In genomic region chr11:103015881-103016825, GRCm38 (mm10) we compare ENCODE assay signal across 8 mouse cellular contexts. TPM values are rescaled to one million over a fixed set of nuclear protein-coding genes. Genes with fewer than 3 reads are reported as not detected.
DNase-seq lines count a peak whose midpoint lies in the region; ATAC-seq and TF ChIP-seq lines count a peak whose summit lies in the region.

No protein-coding gene starts in this region.

- H3K27me3 ChIP-seq in heart, embryonic 15.5 days = no peaks in the 10 kb centered on the region
- H3K27me3 ChIP-seq in myocyte (ENCODE audit: control insufficient read depth, insufficient read depth, insufficient read length) = no peaks in the 10 kb centered on the region

- DNase-seq in heart, adult 8-10 months (ENCODE audit: low spot score) = no peak
- peak; percentile 51 for DNase-seq in induced T-regulatory cell, adult 2 months (ENCODE audit: low read depth)
- no peak for DNase-seq in adrenal gland, postnatal 10 days
- DNase-seq in left cerebral cortex, adult 9 months (ENCODE audit: low spot score in 2 of 2) = no peak
- no peak for DNase-seq in kidney, postnatal 14 days

- H3K4me1 ChIP-seq in heart, embryonic 15.5 days (replicated peaks) = peaks cover 16% of the 10 kb centered on the region
- H3K4me1 ChIP-seq in cortical plate, adult 2 months (ENCODE audit: control insufficient read depth, insufficient read depth, low read length) = no peaks in the 10 kb centered on the region

- no peak for TF ChIP-seq CTCF in cortical plate, adult 2 months (IDR thresholded peaks at IDR 0.05; ENCODE audit: extremely low read depth, insufficient read depth, low read length)

- peak overlapping the region; percentile 26 for H3ac ChIP-seq in myocyte (ENCODE audit: control insufficient read depth, insufficient read length)

- H3K4me3 ChIP-seq in heart, embryonic 15.5 days = peak overlapping the region; percentile 84
- H3K4me3 ChIP-seq in cortical plate, adult 2 months (ENCODE audit: insufficient read depth, low read length) = peak overlapping the region; percentile 56
- H3K4me3 ChIP-seq in myocyte = peak overlapping the region; percentile 62

- peak overlapping the region; percentile 88 for H3K27ac ChIP-seq in heart, embryonic 15.5 days
- 0 out of 2 replicates have a peak overlapping the region, but pooled peaks have one; percentile 42 for H3K27ac ChIP-seq in cortical plate, adult 2 months (ENCODE audit: insufficient read depth, low read length)

- peaks cover 5% of the 10 kb centered on the region; the same call in 1 of the 2 replicates for H3K36me3 ChIP-seq in heart, embryonic 15.5 days
- peaks cover 16% of the 10 kb centered on the region for H3K36me3 ChIP-seq in myocyte (ENCODE audit: control insufficient read depth, insufficient read depth)

- H3K9me3 ChIP-seq in heart, embryonic 15.5 days (replicated peaks) = no peaks in the 10 kb centered on the region

- H3K4me2 ChIP-seq in heart, embryonic 15.5 days = peak overlapping the region; percentile 59
- H3K4me2 ChIP-seq in myocyte (ENCODE audit: low read depth) = peak overlapping the region; percentile 82

- ATAC-seq in heart, embryonic 15.5 days (replicated peaks; ENCODE audit: insufficient number of reproducible peaks, insufficient read depth, low FRiP score, low read depth) = no peak

- TF ChIP-seq POLR2A in cortical plate, adult 2 months (IDR thresholded peaks at IDR 0.05; ENCODE audit: extremely low read depth, insufficient read depth, low read length) = no peak
- no peak for TF ChIP-seq POLR2A in myocyte (IDR thresholded peaks at IDR 0.05; ENCODE audit: insufficient read length, low read depth)

- peak overlapping the region; percentile 78 for H3K9ac ChIP-seq in heart, embryonic 15.5 days

- 45% methylated on average over 27 of the region's 27 CpGs for WGBS in heart, embryonic 15.5 days

- peaks cover 47% of the 10 kb centered on the region for H3K79me2 ChIP-seq in myocyte (ENCODE audit: control insufficient read depth, insufficient read depth)

TF ChIP-seq in myocyte, 11 proteins besides CTCF, POLR2A, EP300 and RAD21:
- TF ChIP-seq TCF3 (IDR thresholded peaks at IDR 0.05; ENCODE audit: insufficient read length, low read depth) (no peak), E2F4 (IDR thresholded peaks at IDR 0.05; ENCODE audit: insufficient read depth) (no peak), SRF (IDR thresholded peaks at IDR 0.05; ENCODE audit: control insufficient read depth, insufficient read length, low read depth) (no peak), MYOG (IDR thresholded peaks at IDR 0.05; ENCODE audit: control insufficient read depth in 1 of 3, insufficient read depth in 1 of 3, insufficient read length in 2 of 3, low read depth in 2 of 3) (no peak)

RNA-seq across cellular contexts. Expression of gene Nmt1, which starts 11.8 kb away (rescaled TPM):
- polyA plus RNA-seq in heart, embryonic 15.5 days (2015; fragmentation: Nextera tagmentation; extraction: Ambion mirVana) = 39.1 and 47.8 TPM in 2 replicates
- total RNA-seq in heart, adult 8-10 months (2022) = 10 to 100 TPM; 67.2 to 74.7 (median 70.0) TPM
- 74.3 and 77.1 TPM in 2 replicates for polyA plus RNA-seq in cortical plate, adult 2 months (2012; rRNA removed)
- polyA plus RNA-seq in myocyte (2012; fragmentation: generic; extraction: Trizol) = 77.1 TPM
- 10 to 100 TPM; 81.8 to 85.9 TPM for total RNA-seq in adrenal gland, postnatal 10 days (2021)

RNA-seq across cellular contexts. Expression of gene Dcakd, which starts 12.0 kb away (rescaled TPM):
- 64.8 and 89.4 TPM in 2 replicates for polyA plus RNA-seq in heart, embryonic 15.5 days (2015; fragmentation: Nextera tagmentation; extraction: Ambion mirVana)
- total RNA-seq in heart, adult 8-10 months (2022) = 10 to 100 TPM; 54.2 to 95.5 (median 77.9) TPM
- 57.4 and 59.6 TPM in 2 replicates for polyA plus RNA-seq in cortical plate, adult 2 months (2012; rRNA removed)
- polyA plus RNA-seq in myocyte (2012; fragmentation: generic; extraction: Trizol) = 199 TPM
- total RNA-seq in adrenal gland, postnatal 10 days (2021) = 10 to 100 TPM; 65.6 to 74.8 TPM
